Mouse (Mus musculus) brain, embryonic 14.5 days (tissue): ENCODE measurements around the gene Hspbap1.

Experiments
- CTCF ChIP-seq: fragments of 200-500 bp; IDR thresholded peaks from 2 replicates; pipeline ENCODE4 v1.5.1; 2012; ENCODE audit warnings: inconsistent platforms, mild to moderate bottlenecking, moderate library complexity, borderline replicate concordance; ENCODE audit not compliant: insufficient read depth, insufficient read length; ENCODE audit errors: extremely low read depth
- POLR2A ChIP-seq: fragments of 200-500 bp; IDR thresholded peaks from 2 replicates; pipeline ENCODE4 v1.6.1; 2012; ENCODE audit warnings: mild to moderate bottlenecking, inconsistent platforms, borderline replicate concordance; ENCODE audit not compliant: poor library complexity, insufficient read depth, insufficient read length, severe bottlenecking; ENCODE audit errors: extremely low read depth

GRCm38 (mm10) chr16:35755502-35756334 lies 14.5 kb upstream of the Hspbap1 start:
- TF ChIP-seq POLR2A: no peak
- TF ChIP-seq CTCF: no peak
